Comparison of ENCODE assay signal across 33 mouse cellular contexts in genomic region chr4:155428442-155428841, GRCm38 (mm10). TPM values are rescaled to one million over a fixed set of nuclear protein-coding genes. Genes with fewer than 3 reads are reported as not detected.
"Had no signal": no experiment of that assay in that cellular context is flagged by ENCODE, and none has a peak within 500 bp of the region (broad histone marks: within the 10 kb centered on the region; RNA-seq: fewer than 3 reads in every experiment).

No protein-coding gene starts in this region.

- H3K36me3 ChIP-seq: embryonic facial prominence, embryonic 12.5 days; embryonic facial prominence, embryonic 13.5 days; embryonic facial prominence, embryonic 15.5 days; forebrain, embryonic 12.5 days; forebrain, embryonic 15.5 days had no signal

- DNase-seq: cerebellum, adult 8-10 months; cerebellum, adult 9-10 months; cerebellum, adult 9-11 months; cerebellum, postnatal 10 days; cerebellum, postnatal 14 days; cerebellum, postnatal 25 days; cerebellum, postnatal 36 days; embryo, embryonic 11 days; forebrain, postnatal 0 days; gastrocnemius, adult 2 months; gastrocnemius, postnatal 10 days; gastrocnemius, postnatal 14 days; gastrocnemius, postnatal 25 days; gastrocnemius, postnatal 36 days; heart, adult 11 months; heart, adult 18-20 months; heart, adult 2 months had no signal

- H3K4me1 ChIP-seq: embryonic facial prominence, embryonic 10.5 days; embryonic facial prominence, embryonic 12.5 days; embryonic facial prominence, embryonic 13.5 days; embryonic facial prominence, embryonic 15.5 days; forebrain, embryonic 10.5 days; forebrain, embryonic 12.5 days; forebrain, embryonic 13.5 days; forebrain, embryonic 15.5 days had no signal

- H3K9ac ChIP-seq: embryonic facial prominence, embryonic 12.5 days; embryonic facial prominence, embryonic 13.5 days; embryonic facial prominence, embryonic 15.5 days; forebrain, embryonic 12.5 days; forebrain, embryonic 13.5 days; forebrain, embryonic 15.5 days; forebrain, postnatal 0 days had no signal

- H3K9me3 ChIP-seq: embryonic facial prominence, embryonic 10.5 days; embryonic facial prominence, embryonic 12.5 days; embryonic facial prominence, embryonic 15.5 days; forebrain, embryonic 10.5 days; forebrain, embryonic 12.5 days; forebrain, embryonic 13.5 days; forebrain, embryonic 15.5 days had no signal

- H3K27me3 ChIP-seq: embryonic facial prominence, embryonic 12.5 days; embryonic facial prominence, embryonic 13.5 days; embryonic facial prominence, embryonic 15.5 days; forebrain, embryonic 12.5 days; forebrain, embryonic 13.5 days; forebrain, embryonic 15.5 days had no signal

- H3K4me2 ChIP-seq: embryonic facial prominence, embryonic 12.5 days; embryonic facial prominence, embryonic 13.5 days; embryonic facial prominence, embryonic 15.5 days; forebrain, embryonic 12.5 days; forebrain, embryonic 13.5 days; forebrain, embryonic 15.5 days had no signal

- H3K4me3 ChIP-seq: embryonic facial prominence, embryonic 10.5 days; embryonic facial prominence, embryonic 12.5 days; embryonic facial prominence, embryonic 13.5 days; embryonic facial prominence, embryonic 15.5 days; erythroblast, embryonic 14.5 days; forebrain, embryonic 10.5 days; forebrain, embryonic 12.5 days; forebrain, embryonic 13.5 days; forebrain, embryonic 15.5 days; gastrocnemius, adult 2 months; heart, adult 2 months had no signal

- H3K27ac ChIP-seq: embryonic facial prominence, embryonic 10.5 days; embryonic facial prominence, embryonic 12.5 days; embryonic facial prominence, embryonic 13.5 days; embryonic facial prominence, embryonic 15.5 days; forebrain, embryonic 10.5 days; forebrain, embryonic 12.5 days; forebrain, embryonic 13.5 days; forebrain, embryonic 15.5 days; gastrocnemius, adult 2 months; heart, adult 2 months had no signal

- ATAC-seq: forebrain, embryonic 13.5 days; forebrain, embryonic 14.5 days; forebrain, embryonic 15.5 days; forebrain, postnatal 0 days had no signal

RNA-seq across cellular contexts. Expression of gene Cfap74, which starts 19.5 kb away (rescaled TPM):
- total RNA-seq: granulocyte monocyte progenitor cell, adult 5-6 weeks had no signal
- polyA plus RNA-seq: erythroblast, embryonic 14.5 days had no signal

RNA-seq across cellular contexts. Expression of gene Gabrd, which starts 30.5 kb away (rescaled TPM):
- total RNA-seq: granulocyte monocyte progenitor cell, adult 5-6 weeks; heart, adult 18-20 months; heart, adult 2 months; heart, adult 8-10 months had no signal
- polyA plus RNA-seq: embryonic facial prominence, embryonic 10.5 days; embryonic facial prominence, embryonic 11.5 days; embryonic facial prominence, embryonic 12.5 days; embryonic facial prominence, embryonic 13.5 days; embryonic facial prominence, embryonic 14.5 days; erythroblast, embryonic 14.5 days; forebrain, embryonic 10.5 days; forebrain, embryonic 11.5 days; forebrain, embryonic 12.5 days had no signal

RNA-seq across cellular contexts. Expression of gene Tmem52, which starts 40.5 kb away (rescaled TPM):
- total RNA-seq: common myeloid progenitor, adult 5-6 weeks; granulocyte monocyte progenitor cell, adult 5-6 weeks had no signal
- polyA plus RNA-seq: embryonic facial prominence, embryonic 10.5 days; embryonic facial prominence, embryonic 11.5 days; embryonic facial prominence, embryonic 12.5 days; erythroblast, embryonic 14.5 days; forebrain, embryonic 10.5 days; forebrain, embryonic 11.5 days; forebrain, embryonic 12.5 days; forebrain, embryonic 14.5 days had no signal
